Mouse (Mus musculus): Measurements from ENCODE around the gene Rab34.

- no peak for TF ChIP-seq CTCF (IDR thresholded peaks at IDR 0.05; ENCODE audit: low read depth, low read length)
- TF ChIP-seq POLR2A (IDR thresholded peaks at IDR 0.05; ENCODE audit: extremely low read depth, insufficient read depth, low read length): no peak
Measured at GRCm38 (mm10) chr11:78160675-78161074, 27.6 kb upstream of the Rab34 start.
